Mouse (Mus musculus): ENCODE data around the gene B3gnt9.

GRCm38 (mm10) chr8:105292471-105292870, 37.5 kb upstream of the B3gnt9 start:
- no peak for TF ChIP-seq CTCF (conservative IDR thresholded peaks at IDR 0.05 in 1 of 2, IDR thresholded peaks at IDR 0.05 in 1 of 2; ENCODE audit: low read depth in 2 of 2, low read length in 2 of 2)
- TF ChIP-seq TCF12 (IDR thresholded peaks at IDR 0.05; ENCODE audit: low read depth, low read length): no peak
- no peak for TF ChIP-seq SMC3 (IDR thresholded peaks at IDR 0.05; ENCODE audit: low read depth, low read length)
- TF ChIP-seq NELFE (IDR thresholded peaks at IDR 0.05; ENCODE audit: low read depth, low read length): no peak
- no peak for TF ChIP-seq MEF2A (IDR thresholded peaks at IDR 0.05; ENCODE audit: borderline replicate concordance, low read depth, low read length)
- TF ChIP-seq EP300 (IDR thresholded peaks at IDR 0.05; ENCODE audit: low read length): no peak
- no peak for TF ChIP-seq CHD1 (IDR thresholded peaks at IDR 0.05; ENCODE audit: low read depth, low read length)
- no peak for TF ChIP-seq POLR2A (IDR thresholded peaks at IDR 0.05; ENCODE audit: low read depth, low read length)
- TF ChIP-seq MYC (IDR thresholded peaks at IDR 0.05; ENCODE audit: low read depth, low read length): no peak
- no peak for TF ChIP-seq CHD2 (IDR thresholded peaks at IDR 0.05; ENCODE audit: low read length)
- no peak for TF ChIP-seq KAT2A (IDR thresholded peaks at IDR 0.05; ENCODE audit: insufficient replicate concordance, low read length)
- TF ChIP-seq TBP (conservative IDR thresholded peaks at IDR 0.05; ENCODE audit: low read depth, low read length): no peak
- TF ChIP-seq MAX (IDR thresholded peaks at IDR 0.05; ENCODE audit: low read length): no peak
